Comparison of ENCODE assay signal across 7 mouse cellular contexts in the genomic region with DNA sequence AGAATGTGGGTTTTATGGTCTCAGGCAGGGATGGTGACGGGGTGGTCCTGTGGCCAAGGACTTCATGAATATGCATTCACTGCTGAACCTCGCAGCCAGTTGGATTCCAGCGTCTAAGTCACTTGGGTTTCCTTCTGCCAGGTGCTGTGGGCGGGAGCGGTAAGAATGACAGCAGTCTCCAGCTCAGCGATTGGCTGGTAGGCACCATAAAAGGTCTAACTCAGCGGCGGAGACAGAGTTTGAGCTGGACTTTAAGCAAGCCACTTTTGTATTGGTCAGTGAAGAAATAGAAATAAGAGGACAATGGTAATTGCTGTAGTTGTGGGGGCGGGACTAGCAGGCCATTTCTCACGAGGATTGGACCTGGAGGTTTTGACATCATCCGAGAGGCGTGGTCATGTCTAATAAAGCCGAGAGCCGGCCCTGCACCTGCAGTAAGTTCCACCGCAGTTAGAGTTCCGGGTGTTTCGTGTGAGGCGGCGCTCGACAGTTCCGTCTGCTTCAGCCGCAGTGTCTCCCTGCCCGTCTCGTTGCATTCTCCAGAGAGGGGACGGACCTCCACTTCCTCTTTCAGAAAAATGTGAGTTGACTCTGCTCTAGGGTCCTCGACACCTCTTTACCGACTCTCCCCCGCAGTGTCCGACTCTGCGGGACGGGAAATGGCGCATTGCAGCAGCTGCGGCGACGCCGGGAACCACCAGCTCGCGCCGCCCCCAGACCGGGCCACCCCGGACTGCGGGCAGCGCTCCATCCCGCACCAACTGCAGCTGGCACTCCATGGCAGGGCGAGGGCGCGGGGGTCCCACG. TPM values are rescaled to one million over a fixed set of nuclear protein-coding genes. Genes with fewer than 3 reads are reported as not detected.
A peak's percentile ranks its signal among the peaks of the same experiment; 100 is the strongest.
DNase-seq lines count a peak whose midpoint lies in the region; ATAC-seq lines count a peak whose summit lies in the region.

Gene Vamp1 (plus strand): TSS at position 404 of the 807 bp plus-strand sequence.

- intact Hi-C loops in left cerebral cortex, postnatal 36 days (cut with DNase I), result no loop called here

- H3K9me3 ChIP-seq in intestine, embryonic 16.5 days (ENCODE audit: control insufficient read depth, low read length), result no peaks in the 10 kb centered on the region
- H3K9me3 ChIP-seq in midbrain, embryonic 11.5 days (ENCODE audit: control insufficient read depth, low read length), result no peaks in the 10 kb centered on the region

- H3K27me3 ChIP-seq in intestine, embryonic 16.5 days (replicated peaks; ENCODE audit: control insufficient read depth, insufficient read depth, low read length), result peaks cover 3% of the 10 kb centered on the region; the same call in 1 of the 2 replicates
- H3K27me3 ChIP-seq in midbrain, embryonic 11.5 days (ENCODE audit: control insufficient read depth, insufficient read depth, low read length), result no peaks in the 10 kb centered on the region; the same call in 1 of the 2 replicates

- no peaks in the 10 kb centered on the region for H3K36me3 ChIP-seq in intestine, embryonic 16.5 days (ENCODE audit: control insufficient read depth, insufficient read depth, low read length)
- no peaks in the 10 kb centered on the region for H3K36me3 ChIP-seq in midbrain, embryonic 11.5 days (ENCODE audit: control insufficient read depth, insufficient read depth, low read length)

- ATAC-seq in intestine, embryonic 16.5 days, result peak; percentile 98
- ATAC-seq in midbrain, embryonic 11.5 days (ENCODE audit: low FRiP score), result peak; percentile 96

- peak; percentile 96 for DNase-seq in adrenal gland, adult 8-10 months
- peak; percentile 93 for DNase-seq in embryo, embryonic 9.5 days (ENCODE audit: extremely low spot score)
- DNase-seq in gastrocnemius, postnatal 4 days (ENCODE audit: low spot score in 2 of 2), result peak; percentile 68 to 89
- peak; percentile 93 to 96 for DNase-seq in left cerebral cortex, postnatal 36 days (ENCODE audit: low spot score in 2 of 2)
- peak; percentile 98 for DNase-seq in midbrain, embryonic 11.5 days (ENCODE audit: low spot score, missing footprints)
- DNase-seq in skeletal muscle tissue, adult 2 months (ENCODE audit: low read depth, low spot score), result peak; percentile 95

- H3K4me2 ChIP-seq in intestine, embryonic 16.5 days (ENCODE audit: low read depth, low read length), result peak within 1 kb of the TSS; percentile 95
- peak within 1 kb of the TSS; percentile 89 for H3K4me2 ChIP-seq in midbrain, embryonic 11.5 days

- H3K4me3 ChIP-seq in intestine, embryonic 16.5 days (ENCODE audit: low read length), result peak within 1 kb of the TSS; percentile 76
- H3K4me3 ChIP-seq in midbrain, embryonic 11.5 days (ENCODE audit: low read depth, low read length), result peak within 1 kb of the TSS; percentile 66

- H3K27ac ChIP-seq in intestine, embryonic 16.5 days (ENCODE audit: low read length), result peak within 1 kb of the TSS; percentile 68
- H3K27ac ChIP-seq in midbrain, embryonic 11.5 days (ENCODE audit: low read depth, low read length), result peak within 1 kb of the TSS; percentile 40; the same call in 1 of the 2 replicates

- under 1% methylated on average over 48 of the region's 48 CpGs for WGBS in intestine, embryonic 16.5 days
- under 1% methylated on average over 48 of the region's 48 CpGs for WGBS in midbrain, embryonic 11.5 days

- H3K9ac ChIP-seq in intestine, embryonic 16.5 days (ENCODE audit: low read depth, low read length), result peak within 1 kb of the TSS; percentile 87
- peak within 1 kb of the TSS; percentile 73 for H3K9ac ChIP-seq in midbrain, embryonic 11.5 days (ENCODE audit: low read length)

- H3K4me1 ChIP-seq in intestine, embryonic 16.5 days (ENCODE audit: control insufficient read depth, insufficient read depth, low read length), result 0 out of 2 replicates have a peak, but pooled peaks cover 3% of the 10 kb centered on the region
- H3K4me1 ChIP-seq in midbrain, embryonic 11.5 days (ENCODE audit: control insufficient read depth, insufficient read depth, low read length), result no peaks in the 10 kb centered on the region

RNA-seq across cellular contexts. Expression of gene Vamp1, which starts in this region (rescaled TPM):
- total RNA-seq in adrenal gland, adult 8-10 months (2022), result 10 to 100 TPM; 40.1 to 85.3 (median 58.8) TPM
- 1 to 10 TPM; 7.0 to 7.3 TPM for total RNA-seq in gastrocnemius, postnatal 4 days (2021)
- 5.0 and 5.9 TPM in 2 replicates for polyA plus RNA-seq in intestine, embryonic 16.5 days (2015; fragmentation: Nextera tagmentation; extraction: Ambion mirVana)
- total RNA-seq in left cerebral cortex, postnatal 36 days (2021), result 100 to 1,000 TPM; 101 to 114 TPM
- 1.3 and 1.4 TPM in 2 replicates for polyA plus RNA-seq in midbrain, embryonic 11.5 days (2014; fragmentation: Nextera tagmentation; extraction: Ambion mirVana)

Comparison
In these comparisons a context has a peak if more than half of its experiments do, and no peak if none do; other contexts are left out.
1. Peak in every context shown above with its lines: DNase-seq, ATAC-seq, H3K4me3 ChIP-seq and H3K27ac ChIP-seq.
2. RNA of gene Vamp1 (total RNA-seq): 101 to 114 TPM in left cerebral cortex, postnatal 36 days and 40.1 to 85.3 TPM in adrenal gland, adult 8-10 months; 7.0 to 7.3 TPM in gastrocnemius, postnatal 4 days; every median in the first group is over 4 times any median in the second.